Mouse (Mus musculus): ENCODE measurements around the gene Med27.

Gene Med27

DNA sequence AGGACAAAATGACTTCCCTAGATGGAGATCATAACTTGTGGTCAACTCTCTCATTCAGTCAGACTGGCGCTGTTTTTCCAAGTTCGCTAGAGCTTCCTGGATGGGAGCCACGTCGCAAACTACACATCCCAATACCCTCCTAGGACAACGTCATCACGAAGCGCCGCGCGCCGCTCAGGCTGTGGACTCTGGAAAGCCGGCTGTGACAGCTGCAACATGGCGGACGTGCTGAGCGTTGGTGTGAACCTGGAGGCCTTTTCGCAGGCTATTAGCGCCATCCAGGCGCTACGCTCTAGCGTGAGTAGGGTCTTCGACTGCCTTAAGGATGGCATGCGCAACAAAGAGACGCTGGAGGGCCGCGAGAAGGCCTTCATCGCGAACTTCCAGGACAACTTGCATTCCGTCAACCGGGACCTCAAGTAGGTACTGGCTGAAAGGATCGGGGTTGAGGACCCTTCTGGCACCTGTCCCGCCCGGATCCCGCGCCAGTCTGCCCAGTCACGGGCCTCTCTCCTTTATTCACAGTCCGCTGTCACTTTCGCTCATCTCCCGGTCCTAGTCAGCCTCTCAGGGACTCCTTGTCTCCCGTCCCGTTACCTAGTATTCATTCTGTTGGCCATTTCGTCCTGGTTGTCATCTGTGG, at the start of gene Med27:
TSS of gene Med27 (plus strand) at position 191 of the 643 bp plus-strand sequence.
- DNase-seq (ENCODE audit: extremely low read depth, low read depth) = peak; percentile 88

DNA sequence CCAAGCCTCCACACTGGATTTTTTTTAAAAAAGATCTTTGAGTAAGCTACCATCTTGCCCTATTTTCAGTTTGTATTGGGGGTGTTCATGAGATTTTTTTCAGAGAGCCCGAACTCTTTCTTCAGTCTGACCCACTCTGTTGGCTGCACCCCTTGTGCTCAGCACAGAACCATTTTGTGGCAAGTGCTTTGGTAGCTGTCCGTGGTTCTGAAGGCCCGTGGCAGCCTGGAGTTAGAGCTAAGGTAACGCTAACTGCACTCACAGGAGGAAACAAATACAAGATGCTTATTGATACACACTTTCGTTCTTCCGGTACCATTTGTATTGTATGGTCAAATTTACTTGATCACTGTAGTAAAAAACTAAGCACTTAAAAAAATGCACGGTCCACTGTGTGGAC, 36.7 kb upstream of the Med27 start:
- DNase-seq (ENCODE audit: extremely low read depth, low read depth) = no peak

DNA sequence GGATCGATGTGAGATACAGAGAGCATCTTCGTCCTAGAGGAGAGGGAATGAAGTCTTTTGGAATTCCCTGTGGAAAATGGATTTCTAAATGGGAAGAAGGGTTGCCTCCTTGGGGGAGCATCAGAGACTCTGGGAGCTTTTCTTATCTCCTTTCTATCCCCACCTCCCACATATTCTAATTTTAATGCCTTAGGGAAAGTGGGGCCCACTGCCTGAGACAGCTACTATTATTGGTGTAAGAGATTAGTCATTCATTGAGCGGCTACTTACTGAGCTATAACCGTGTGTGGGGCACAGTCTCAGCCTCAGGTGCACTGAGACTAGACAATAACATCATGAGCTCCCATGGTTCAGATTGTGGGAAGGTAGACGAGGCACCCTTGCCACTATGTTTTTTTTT, 34.6 kb upstream of the Med27 start:
- DNase-seq (ENCODE audit: extremely low read depth, low read depth) = no peak

DNA sequence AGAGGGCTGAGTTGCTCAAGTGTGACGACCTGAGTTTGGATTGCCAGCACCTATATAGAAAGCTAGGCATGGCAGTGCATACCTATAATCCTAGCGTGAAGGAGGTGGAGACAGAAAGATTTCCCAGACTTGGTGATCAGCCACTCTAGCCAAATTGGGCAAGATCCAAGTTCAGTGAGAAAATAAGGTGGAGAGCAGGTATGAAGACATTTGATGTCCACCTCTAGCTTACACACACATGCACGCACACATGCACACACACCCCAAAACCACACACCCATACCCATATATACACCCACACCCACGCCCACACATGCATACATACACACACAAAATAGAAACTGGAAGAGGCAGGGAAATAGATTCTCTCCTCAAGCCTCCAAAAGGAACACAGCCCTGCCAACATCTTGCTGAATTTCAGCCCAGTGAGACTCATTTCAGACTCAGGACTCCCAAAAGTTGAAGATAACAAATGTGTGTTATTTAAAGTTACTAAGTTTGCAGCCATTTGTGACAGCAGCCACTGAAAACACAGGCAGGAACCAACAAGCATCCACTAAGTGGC, 28.6 kb upstream of the Med27 start:
- no peak for DNase-seq (ENCODE audit: extremely low read depth, low read depth)

DNA sequence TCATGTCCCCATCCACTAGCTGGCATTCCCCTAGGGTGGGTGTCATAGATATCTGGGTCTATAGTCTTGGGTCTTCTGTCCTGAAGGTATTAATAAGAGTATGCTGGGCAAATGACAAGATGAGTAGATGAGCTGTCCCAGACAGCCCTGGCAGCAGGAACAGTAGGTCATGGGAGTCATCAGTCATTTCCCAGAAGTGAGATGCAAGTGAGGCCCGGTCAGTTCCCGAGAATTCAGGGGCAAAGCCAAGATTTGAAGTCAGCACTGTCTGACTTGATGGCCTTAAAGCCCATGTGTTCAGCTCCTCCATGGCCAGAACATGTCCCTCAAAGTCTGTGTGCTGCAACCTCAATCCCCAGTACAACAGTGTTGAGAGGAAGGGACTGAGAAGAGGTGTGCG, 28.0 kb upstream of the Med27 start:
- DNase-seq (ENCODE audit: extremely low read depth, low read depth) = no peak

DNA sequence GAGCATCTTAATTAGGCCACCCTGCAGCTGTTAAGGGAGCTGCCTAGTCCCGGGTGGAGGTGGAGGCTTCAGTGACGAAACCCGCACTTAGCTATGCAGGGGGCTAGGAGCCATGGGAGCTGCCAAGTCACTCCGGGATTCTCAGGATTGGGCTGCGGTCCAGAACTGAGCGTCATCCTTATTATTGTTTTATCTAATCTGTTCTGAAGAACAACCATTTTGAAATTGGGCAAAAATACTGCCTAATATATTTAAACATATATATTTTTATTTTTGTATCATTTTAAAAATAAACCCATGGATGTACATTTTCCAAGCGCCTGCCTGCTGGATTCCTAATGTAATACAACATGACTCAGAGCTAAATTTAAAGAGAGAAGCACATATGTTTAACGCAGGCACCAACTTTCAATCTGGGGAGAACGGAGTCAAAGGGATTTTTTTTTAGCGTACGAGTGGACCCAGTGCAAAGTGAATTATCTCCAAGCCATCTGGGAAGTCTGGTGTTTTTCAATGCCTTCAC, 26.3 kb upstream of the Med27 start:
- DNase-seq (ENCODE audit: extremely low read depth, low read depth) = no peak

DNA sequence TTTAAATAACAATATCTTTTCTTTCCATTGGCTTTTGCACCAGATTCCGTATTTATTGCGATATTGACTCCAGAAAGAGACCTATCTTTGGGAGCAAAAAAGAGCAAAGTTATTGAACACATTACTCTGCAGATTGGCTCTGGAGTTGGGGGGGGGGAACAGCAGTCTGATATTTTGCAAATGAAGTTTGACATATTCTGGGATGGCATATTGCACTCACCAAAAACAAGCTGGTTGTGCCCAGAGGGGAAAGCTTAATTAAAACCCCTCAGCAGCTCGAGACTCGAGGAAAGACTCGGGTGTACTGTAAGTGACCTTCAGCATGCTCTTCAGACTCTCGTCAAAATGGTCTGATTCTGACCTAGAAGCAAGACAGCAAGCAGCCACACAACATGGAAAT, 25.8 kb upstream of the Med27 start:
- no peak for DNase-seq (ENCODE audit: extremely low read depth, low read depth)

DNA sequence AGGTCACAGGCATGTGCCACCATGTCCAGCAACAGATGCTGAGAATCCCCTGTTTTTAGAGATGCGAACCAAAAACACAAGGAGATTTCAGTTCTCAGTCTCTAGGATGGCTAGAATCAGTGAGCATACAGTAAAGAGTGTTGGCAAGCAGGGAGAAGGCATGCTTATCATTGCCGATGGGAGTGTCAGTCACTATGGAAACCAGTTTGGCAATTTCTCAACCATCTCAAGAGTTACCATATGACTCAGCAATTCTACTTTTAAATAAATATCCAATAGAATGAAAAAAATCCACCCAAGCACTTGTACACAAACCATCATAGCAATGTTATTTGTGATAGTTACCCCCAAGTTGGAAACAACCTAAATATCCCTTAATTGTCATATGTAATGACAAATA, 22.2 kb upstream of the Med27 start:
- DNase-seq (ENCODE audit: extremely low read depth, low read depth) = peak; percentile 27

DNA sequence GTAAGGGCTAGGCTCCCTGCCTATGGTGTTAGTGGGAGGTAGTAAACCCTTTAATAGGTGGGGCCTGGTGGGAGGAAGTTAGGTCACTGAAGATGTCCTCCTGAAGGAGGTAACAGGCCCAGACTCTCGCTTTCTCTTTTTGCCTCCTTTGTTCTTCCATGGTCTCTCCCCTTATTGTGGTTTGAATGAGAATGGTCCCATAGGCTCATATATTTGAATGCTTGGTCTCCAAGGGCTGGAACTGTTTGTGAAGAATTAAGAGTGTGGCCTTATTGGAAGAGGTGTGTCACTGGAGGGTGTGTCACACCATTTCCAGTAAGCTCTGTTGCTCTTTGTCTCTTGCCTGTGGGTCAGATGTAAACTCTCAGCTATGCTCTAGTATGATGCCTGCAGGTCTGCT, 16.1 kb upstream of the Med27 start:
- no peak for DNase-seq (ENCODE audit: extremely low read depth, low read depth)

DNA sequence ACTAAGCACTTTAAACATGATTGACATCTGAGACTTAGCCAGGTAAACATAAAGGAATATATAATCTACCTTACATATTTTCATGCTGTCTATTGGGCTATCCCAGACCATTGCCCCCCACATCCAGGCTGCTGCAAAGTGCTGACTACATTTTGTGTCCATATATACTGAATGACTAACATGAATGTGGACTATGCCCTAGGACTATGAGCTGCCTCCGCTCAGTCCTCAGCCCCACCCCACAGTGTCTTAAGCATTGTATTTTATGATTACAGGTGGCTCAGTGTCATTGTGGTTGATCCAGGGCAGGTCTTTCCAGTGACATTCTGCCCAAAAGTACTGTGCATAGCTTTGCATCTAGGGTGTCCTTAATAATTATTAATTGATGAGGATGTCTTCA, 8.2 kb upstream of the Med27 start:
- DNase-seq (ENCODE audit: extremely low read depth, low read depth) = no peak

DNA sequence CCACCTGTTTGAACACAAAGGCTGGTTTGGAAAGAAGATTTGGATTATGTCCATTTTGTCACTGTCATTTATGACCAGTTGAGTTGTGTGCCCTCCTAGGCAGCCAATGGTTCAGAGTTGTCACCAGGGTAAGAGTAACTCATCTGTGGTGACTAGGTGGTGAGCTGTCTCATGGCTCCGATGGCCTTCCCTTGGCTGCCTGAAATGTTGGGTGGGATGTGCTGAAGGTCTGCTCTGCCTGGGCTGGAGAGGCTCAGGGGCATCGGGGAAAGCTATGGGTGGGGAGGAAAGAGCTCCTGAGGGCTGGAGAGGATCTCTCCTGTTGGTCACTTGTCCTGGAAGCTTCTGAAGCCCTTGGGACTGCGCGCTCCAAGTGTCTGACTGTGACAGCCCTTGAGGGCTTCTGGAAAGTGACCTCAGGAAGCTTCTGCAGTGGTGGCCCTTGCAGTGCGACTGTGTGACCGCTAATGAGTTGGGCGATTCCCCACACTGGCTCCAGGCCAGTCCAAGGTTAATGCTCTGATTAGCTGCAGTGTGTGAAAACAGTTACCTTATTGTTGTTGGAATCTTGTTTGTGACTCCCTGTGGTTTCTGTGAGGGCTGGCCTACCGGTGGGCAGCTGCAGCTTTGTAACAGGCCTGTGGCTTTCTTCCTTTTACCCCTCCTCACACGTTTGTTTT, 12.2 kb downstream of the Med27 start:
- DNase-seq (ENCODE audit: extremely low read depth, low read depth) = no peak

DNA sequence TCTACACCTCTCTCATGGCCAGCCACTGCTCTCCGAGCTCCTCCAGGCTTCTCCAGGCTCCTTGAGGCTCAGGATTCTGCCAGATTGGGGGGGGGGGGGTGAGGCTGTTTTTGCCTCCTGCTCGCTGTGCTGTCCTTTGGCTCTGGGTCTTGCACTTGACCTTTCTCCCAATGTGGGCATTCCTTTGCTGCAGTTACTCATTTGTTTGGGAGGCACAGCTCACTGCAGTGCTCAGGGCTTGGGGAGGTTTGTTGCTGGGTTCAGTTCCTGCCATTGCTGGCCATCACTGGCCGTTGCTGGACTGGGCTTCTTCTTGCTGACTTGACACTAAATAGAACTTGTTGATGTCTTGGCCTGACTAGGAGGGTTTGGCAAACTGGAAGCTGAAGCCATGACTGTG, 14.3 kb downstream of the Med27 start:
- no peak for DNase-seq (ENCODE audit: extremely low read depth, low read depth)

DNA sequence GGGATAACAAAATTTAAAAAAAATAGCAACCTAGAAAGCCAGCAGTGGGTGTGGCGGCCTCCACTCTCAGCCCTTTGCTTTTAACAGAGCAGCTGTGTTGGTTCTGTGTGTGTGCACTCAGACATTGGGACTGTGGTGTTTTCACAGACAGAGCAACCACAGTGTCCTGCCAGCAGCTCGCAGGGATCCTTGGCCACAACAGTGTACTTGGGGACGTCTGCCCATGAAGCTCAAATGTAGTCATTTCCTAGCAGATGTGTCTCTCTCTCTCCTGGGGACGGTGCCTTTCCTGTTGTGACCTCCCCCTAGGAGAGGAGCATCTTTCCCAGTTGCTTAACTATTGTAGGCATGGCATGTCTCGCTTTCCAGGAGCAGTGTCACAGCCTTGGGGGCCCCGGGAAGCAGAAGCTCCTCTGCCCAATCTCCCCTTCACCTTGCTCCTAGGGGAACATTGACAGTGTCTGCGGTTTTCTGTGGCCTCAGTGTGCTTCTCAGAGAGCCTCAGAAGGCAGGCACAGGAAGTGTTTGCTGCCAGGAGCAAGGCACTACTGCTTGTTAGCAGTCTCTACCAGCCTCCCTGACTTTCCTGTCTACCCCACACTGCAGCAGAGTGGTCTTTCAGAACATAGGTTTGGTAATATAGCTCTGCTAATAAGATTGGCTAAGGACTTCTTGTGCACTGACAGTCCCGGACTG, 18.5 kb downstream of the Med27 start:
- DNase-seq (ENCODE audit: extremely low read depth, low read depth) = no peak

DNA sequence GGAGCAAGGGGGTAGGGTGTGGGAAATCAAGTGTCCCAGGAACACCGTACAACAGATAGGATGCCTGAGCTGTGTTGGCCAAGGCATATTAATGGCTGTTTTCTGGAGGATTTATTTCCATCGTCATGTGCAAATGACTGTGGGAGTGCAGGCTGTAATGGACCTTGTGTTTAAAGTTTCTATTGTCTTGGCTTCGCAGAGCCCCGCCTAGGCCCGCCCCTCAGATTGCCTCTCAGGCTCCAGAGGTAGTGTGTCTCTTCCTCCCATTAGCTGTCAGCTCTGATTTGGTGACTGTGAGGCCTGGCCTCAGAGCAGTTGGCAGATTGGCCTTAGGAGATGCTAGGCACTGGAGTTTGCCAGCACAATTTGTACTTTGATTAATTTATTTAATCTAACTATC, 22.1 kb downstream of the Med27 start:
- DNase-seq (ENCODE audit: extremely low read depth, low read depth) = no peak

DNA sequence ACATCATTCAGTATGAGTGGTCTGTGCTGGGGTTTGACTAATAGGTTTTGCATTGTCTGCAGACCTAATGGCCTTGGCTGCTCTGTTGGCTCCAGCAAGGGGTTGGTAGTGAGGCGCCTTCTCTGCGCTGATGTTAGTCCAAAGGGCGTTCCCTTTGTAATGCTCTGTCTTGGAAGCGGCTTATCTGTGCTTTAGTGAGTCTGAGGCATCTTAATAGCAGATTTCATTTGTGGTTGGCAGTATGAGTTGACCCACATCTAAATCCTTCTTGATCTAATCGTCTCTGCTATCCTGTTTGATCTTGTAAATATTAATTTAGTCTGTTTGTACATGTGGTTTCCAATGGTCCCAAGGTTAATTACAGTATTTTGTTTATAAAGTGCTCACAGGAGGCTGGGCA, 25.6 kb downstream of the Med27 start:
- DNase-seq (ENCODE audit: extremely low read depth, low read depth) = no peak

DNA sequence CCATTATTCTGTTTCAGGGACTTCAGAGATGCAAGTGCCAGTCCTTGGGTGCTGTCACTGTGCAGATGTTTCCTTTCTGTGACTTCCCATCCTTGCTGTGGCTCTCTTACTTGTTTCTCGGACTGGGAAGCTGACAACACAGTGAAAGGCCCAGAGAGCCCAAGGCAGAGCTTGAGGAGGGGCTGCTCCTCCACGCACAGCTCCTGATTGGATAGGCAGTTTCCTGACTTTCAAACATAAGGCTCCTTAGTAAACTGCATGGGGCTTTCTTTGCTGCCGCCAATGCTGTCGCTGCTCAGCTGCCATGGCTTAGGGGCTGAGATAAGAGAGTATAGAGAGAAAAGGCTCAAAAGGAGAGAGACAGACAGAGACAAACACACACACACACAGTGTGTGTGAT, 35.1 kb downstream of the Med27 start:
- no peak for DNase-seq (ENCODE audit: extremely low read depth, low read depth)

DNA sequence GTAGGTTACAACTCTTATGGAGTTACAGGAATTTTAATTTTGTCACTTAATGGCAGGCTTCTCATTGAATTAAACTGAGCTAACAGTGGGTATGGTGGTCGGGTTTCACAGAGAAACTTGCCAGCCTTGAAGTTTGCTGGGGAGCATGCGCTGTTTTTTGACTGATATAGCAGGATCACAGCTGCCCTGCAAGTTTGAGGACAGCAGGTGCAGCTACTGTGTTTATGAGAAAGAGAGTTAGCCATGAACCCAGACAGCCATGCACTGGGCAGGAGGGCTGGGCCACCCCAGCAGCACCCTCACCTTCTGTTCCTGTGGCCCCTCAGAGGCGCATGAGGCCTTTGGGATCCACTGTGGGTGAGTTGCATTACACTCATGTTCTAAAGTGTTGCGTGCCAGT, 36.0 kb downstream of the Med27 start:
- no peak for DNase-seq (ENCODE audit: extremely low read depth, low read depth)

DNA sequence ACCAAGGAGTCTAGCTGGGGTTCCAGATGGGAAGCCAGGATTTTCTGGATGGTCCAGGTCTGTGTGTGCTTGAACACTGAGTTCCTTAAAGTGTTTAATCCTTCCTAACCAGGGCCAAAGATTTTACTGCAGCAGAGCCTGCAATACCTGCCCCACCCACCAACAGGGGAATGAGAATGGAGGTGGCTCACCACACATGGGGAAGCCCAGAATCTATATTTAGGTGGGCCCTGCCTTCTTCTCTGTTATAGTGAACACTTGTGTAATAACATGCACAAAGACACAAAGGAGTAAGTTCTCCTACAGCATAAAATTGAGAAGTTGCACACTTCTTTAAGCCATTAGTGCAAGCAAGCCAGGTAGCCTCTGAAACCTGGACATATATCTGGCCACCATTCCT, 36.5 kb downstream of the Med27 start:
- no peak for DNase-seq (ENCODE audit: extremely low read depth, low read depth)

DNA sequence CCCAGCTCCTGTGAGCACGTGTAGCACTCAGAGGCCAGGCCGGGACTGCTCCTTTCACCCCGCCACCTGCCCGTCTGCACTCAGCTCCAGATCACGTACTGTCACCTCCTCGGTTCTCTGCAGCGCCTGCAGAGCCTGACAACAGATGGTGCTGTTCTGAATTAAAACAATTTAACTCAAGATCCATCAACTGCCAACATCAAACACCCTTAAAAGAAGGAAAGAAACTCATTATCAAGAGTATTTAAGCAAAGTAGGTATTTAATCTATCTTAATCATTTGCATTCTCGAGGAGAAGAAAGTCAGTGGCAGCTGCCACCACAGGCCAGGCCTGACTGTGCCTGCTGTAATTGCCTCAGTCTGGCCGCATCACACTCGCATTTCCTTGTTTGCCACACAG, 38.8 kb downstream of the Med27 start:
- DNase-seq (ENCODE audit: extremely low read depth, low read depth) = no peak

DNA sequence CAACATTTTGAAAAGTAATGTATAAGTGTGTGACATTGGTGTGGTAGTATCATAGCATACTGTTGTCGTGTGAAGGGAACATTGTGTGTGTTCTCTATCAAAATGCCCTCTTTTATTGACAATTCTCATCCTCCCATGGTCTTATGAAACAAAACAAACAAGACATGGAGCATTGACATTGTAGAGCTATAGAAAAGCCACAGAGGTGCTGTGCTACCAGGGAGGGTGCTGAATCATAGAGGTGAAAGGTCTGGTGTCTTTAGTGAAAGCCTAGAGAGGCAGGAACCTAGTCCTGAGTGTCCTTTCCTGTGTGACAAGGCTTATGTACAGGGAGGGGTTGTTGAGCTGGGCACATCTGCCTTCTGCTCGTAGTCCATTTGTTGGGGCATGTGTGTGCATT, 40.6 kb downstream of the Med27 start:
- DNase-seq (ENCODE audit: extremely low read depth, low read depth) = no peak

DNA sequence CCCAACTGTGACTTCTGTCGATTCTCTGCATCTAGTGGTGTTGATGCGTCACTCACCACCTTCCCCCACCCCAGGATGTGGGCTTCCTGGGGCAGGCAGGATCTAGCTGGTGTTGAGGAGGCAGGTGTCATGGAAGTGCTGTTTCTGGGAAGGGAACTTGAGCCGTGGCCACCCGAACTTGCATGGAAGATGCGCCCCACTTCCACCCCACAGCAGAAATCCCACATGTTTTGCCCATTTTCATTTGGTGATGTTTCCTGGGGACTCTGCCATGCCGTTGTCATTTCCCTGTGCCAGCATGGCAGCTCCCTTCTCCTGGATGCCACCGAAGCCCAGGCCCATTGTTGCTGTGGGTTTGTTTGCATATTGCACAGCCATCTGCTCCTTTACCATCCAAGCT, 42.3 kb downstream of the Med27 start:
- DNase-seq (ENCODE audit: extremely low read depth, low read depth) = no peak

DNA sequence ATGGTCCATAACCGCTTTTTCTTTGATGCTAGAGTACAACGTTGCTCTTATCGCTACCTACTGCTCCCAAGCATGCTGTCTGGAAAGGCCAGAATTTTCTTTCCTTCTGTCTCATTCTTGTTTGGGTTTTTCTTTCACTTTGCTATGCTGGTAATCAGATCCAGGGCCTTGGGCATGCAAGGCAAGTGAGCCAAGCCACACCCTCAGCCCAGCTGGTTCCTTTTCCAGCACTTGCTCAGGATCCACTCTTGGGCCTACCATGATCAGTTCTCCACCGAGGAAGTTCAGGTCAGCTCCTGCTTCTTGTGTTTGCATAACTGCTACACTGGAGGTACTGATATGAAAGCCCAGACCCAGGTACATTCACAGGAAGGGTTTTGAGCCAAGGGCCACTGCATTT, 44.5 kb downstream of the Med27 start:
- DNase-seq (ENCODE audit: extremely low read depth, low read depth) = no peak
